Mouse (Mus musculus): Measurements from ENCODE around the gene Sf3b4.

DNA sequence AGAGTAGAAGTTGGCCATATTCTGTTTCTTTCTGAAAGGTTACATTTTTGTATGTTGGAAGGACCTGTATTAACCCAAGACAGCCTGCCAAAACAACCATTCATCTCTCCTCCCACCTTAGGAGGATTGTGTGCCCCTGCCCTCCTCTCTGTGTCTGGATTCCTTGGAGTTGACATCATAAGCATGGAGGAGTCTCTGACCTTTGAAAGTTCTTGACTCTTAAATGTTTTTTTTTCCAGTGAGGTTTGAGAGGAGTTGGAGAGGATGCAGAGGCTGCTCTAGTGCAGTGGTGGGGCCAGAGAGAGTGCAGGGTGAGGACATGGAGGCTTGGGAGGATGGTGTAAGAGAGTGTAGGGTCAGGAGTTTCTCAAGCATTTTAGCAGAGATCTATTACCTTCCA is 44.0 kb upstream of the Sf3b4 start:
- TF ChIP-seq CTCF (IDR thresholded peaks at IDR 0.05; ENCODE audit: extremely low read depth, insufficient read depth, low read length): no peak
- no peak for TF ChIP-seq POLR2A (IDR thresholded peaks at IDR 0.05; ENCODE audit: extremely low read depth, insufficient read depth, low read length)

Data from cortical plate, adult 2 months (tissue).